Mouse (Mus musculus) spleen, adult 2 months (tissue): Measurements from ENCODE around the gene Ttll11.

Source experiments
- CTCF ChIP-seq: fragments of 200-500 bp; IDR thresholded peaks from 2 replicates; pipeline ENCODE4 v1.5.1; 2011; ENCODE audit warnings: mild to moderate bottlenecking, inconsistent platforms; ENCODE audit not compliant: insufficient read depth, insufficient read length, insufficient replicate concordance; ENCODE audit errors: extremely low read depth
- POLR2A ChIP-seq: fragments of 200-500 bp; IDR thresholded peaks from 2 replicates; pipeline ENCODE4 v1.6.1; 2011; ENCODE audit warnings: low read depth, low read length, inconsistent platforms

GRCm38 (mm10) chr2:35832742-35833425 lies 146.8 kb downstream of the Ttll11 start:
- TF ChIP-seq POLR2A (no peak), CTCF (no peak)
